Mouse (Mus musculus) liver, embryonic 11.5 days (tissue): ENCODE results near the gene Rapgef5. TPM values are rescaled to one million over a fixed set of nuclear protein-coding genes. Genes with fewer than 3 reads are reported as not detected.
"Not testable (repeated sequence)": the region's sequence is repeated elsewhere in the genome, so short reads cannot be mapped to it uniquely, and the experiment has no call there.

Experiments used
- ATAC-seq: fragments of 200-750 bp; cut with Nextera tagmentation; replicated peaks from 2 replicates; pipeline ENCODE4 v1.8.0; 2017; ENCODE audit warnings: moderate number of reproducible peaks, mild to moderate bottlenecking, moderate TSS enrichment, moderate library complexity; ENCODE audit not compliant: low FRiP score
- DNase-seq: peaks from one replicate; pipeline ENCODE4 v3.0.0-alpha.2; 2017; ENCODE audit warnings: low spot score
- H3K27ac ChIP-seq: fragments of 300-500 bp; sonication (generic); 2 replicates; pipeline ENCODE4 v1.5.1; 2014; ENCODE audit warnings: mild to moderate bottlenecking, low read depth, low read length, control low read depth
- H3K27me3 ChIP-seq: fragments of 300-500 bp; sonication (generic); replicated peaks from 2 replicates; pipeline ENCODE4 v1.6.1; 2014; ENCODE audit warnings: low read length, mixed read lengths; ENCODE audit not compliant: control insufficient read depth, insufficient read depth
- H3K36me3 ChIP-seq: fragments of 300-500 bp; sonication (generic); 2 replicates; pipeline ENCODE4 v1.6.1; 2014; ENCODE audit warnings: mild to moderate bottlenecking, low read length, moderate library complexity, mixed read lengths; ENCODE audit not compliant: control insufficient read depth, insufficient read depth
- H3K4me1 ChIP-seq: fragments of 300-500 bp; sonication (generic); replicated peaks from 2 replicates; pipeline ENCODE4 v1.6.1; 2014; ENCODE audit warnings: low read length, mixed read lengths; ENCODE audit not compliant: control insufficient read depth, insufficient read depth
- H3K4me2 ChIP-seq: fragments of 300-500 bp; sonication (generic); 2 replicates; pipeline ENCODE4 v1.6.1; 2014; ENCODE audit warnings: mild to moderate bottlenecking, control low read depth, moderate library complexity
- H3K4me3 ChIP-seq: fragments of 300-500 bp; sonication (generic); 2 replicates; pipeline ENCODE4 v1.5.1; 2014; ENCODE audit warnings: low read depth, low read length, control low read depth
- H3K9ac ChIP-seq: fragments of 300-500 bp; sonication (generic); 2 replicates; pipeline ENCODE4 v1.6.1; 2014; ENCODE audit warnings: low read depth, low read length, control low read depth
- H3K9me3 ChIP-seq: fragments of 300-500 bp; sonication (generic); 2 replicates; pipeline ENCODE4 v1.6.1; 2016; ENCODE audit warnings: low read length, inconsistent platforms, mixed read lengths; ENCODE audit not compliant: control insufficient read depth
- WGBS: fragments of 180-500 bp; shearing (Covaris S2); extraction: QIAGEN DNeasy Blood & Tissue Kit; methylation state at CpG from one replicate; pipeline ENCODE4 v1.1.7; 2014; 5-methylcytosine and 5-hydroxymethylcytosine counted together
- polyA plus RNA-seq: library from polyadenylated mRNA; unstranded; fragments of >200 nt; fragmentation: Nextera tagmentation; extraction: Ambion mirVana; gene quantifications from 2 replicates; pipeline ENCODE4 v1.2.1, GENCODE M21; 2014

The Rapgef5 gene
- polyA plus RNA-seq, 1 experiment from 2014 or later, result 2.6 TPM

DNA sequence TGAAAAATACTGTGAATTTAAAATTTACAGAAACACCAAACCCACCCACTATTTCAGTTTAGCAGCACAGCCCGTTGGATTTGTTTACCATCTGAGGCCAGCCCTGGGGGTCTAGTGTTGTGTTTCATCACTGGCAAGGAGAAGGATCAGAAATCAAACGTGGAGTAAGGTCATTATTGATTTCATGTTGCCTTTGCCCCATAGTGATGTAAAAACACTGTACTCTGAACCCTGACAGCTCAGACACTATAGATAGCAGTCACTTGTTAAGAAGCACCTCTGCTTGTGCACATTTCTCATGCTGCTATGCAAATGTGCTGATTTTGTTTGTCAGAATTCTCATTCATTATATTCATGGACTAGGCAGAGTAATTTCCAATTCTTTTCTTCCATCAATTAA, 265.1 kb downstream of the Rapgef5 start:
- Histone ChIP-seq H3K27me3 (no peaks in the 10 kb centered on the region), H3K4me3 (no peak overlapping the region), H3K27ac (no peak overlapping the region), H3K36me3 (no peaks in the 10 kb centered on the region), H3K9me3 (no peaks in the 10 kb centered on the region), H3K4me2 (no peak overlapping the region; the same call in 1 of the 2 replicates), H3K9ac (no peak overlapping the region), H3K4me1 (no peaks in the 10 kb centered on the region)
- ATAC-seq (peak; percentile 54; the same call in 1 of the 2 replicates), DNase-seq (no peak)
- WGBS, result 47% methylated on average over 2 of the region's 2 CpGs

DNA sequence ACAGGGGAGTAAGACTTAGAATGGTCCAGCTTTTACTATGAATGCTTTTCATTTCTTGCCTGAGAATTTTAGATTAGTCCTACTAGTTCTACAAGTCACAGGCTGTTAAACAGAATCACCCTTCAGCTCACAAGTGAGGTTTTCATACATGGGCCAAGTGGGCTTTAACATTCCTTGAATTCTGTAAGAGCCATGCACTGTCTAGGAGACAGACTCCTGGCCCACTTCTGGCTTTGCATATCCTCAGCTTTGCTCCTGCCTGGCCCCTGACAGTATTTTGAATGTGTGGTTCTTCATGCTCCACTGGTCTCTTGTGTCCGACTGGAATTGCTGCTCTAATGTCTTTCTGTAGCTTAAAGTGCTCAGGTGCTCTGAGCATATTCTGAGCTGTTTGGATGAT, 267.1 kb downstream of the Rapgef5 start:
- Histone ChIP-seq H3K36me3 (no peaks in the 10 kb centered on the region), H3K4me2 (no peak overlapping the region), H3K4me3 (no peak overlapping the region), H3K4me1 (no peaks in the 10 kb centered on the region), H3K27ac (no peak overlapping the region), H3K9me3 (no peaks in the 10 kb centered on the region), H3K27me3 (no peaks in the 10 kb centered on the region), H3K9ac (no peak overlapping the region)
- WGBS, result 87% methylated on average over 1 of the region's 1 CpGs
- no peak for ATAC-seq
- DNase-seq, result no peak

DNA sequence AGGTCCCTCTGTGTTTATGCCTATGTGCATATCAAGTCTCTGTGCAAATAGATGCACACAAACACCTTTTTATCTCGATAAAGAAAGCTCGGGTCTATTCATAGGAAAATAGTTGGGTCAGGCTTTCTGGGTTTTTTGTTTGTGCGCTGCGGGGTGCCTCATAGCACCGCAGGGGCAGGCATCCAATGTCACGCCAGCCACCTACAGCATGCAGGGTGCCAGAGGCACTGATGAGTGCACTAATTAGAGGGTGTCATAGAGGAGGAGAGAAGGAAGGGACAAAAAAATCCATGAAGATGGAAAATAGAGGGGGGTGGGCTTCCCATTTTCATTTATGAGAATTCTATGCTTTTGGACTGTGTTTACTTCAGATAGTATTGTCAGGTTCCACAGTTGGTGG, 270.3 kb downstream of the Rapgef5 start:
- no peak overlapping the region for H3K4me3 ChIP-seq
- no peaks in the 10 kb centered on the region for H3K4me1 ChIP-seq
- H3K9me3 ChIP-seq, result no peaks in the 10 kb centered on the region
- no peak overlapping the region for H3K27ac ChIP-seq
- no peak overlapping the region for H3K4me2 ChIP-seq
- 47% methylated on average over 6 of the region's 6 CpGs for WGBS
- no peak for DNase-seq
- ATAC-seq, result no peak
- H3K27me3 ChIP-seq, result no peaks in the 10 kb centered on the region
- H3K36me3 ChIP-seq, result no peaks in the 10 kb centered on the region
- H3K9ac ChIP-seq, result no peak overlapping the region

DNA sequence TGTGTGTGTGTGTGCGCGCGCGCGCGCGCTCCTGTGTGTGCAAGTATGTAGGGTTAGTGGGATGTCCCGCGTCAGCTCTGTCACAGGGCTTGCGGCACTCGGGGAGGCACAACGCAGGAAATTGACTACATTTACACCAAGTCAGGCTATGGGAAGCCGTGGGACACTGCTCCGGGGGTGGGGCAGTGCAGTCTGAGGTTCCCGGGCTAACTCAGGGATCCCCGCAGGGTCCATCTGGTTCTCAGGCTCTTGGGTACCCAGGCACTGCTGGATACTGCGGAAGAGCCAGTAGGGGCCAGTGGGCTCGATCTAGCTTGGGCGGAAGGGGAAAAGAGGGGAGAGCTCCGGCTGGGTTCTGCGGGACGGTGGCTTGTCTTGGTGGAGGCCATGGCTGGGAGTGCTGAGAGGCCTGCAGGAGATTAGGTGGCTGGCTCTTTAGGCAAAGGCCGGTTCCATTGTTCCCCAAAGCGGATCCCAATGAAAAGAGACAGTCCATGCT, 272.3 kb downstream of the Rapgef5 start:
- Histone ChIP-seq H3K9ac (no peak overlapping the region), H3K36me3 (no peaks in the 10 kb centered on the region), H3K4me2 (peak overlapping the region; percentile 56), H3K4me3 (0 out of 2 replicates have a peak overlapping the region, but pooled peaks have one; percentile 19), H3K4me1 (no peaks in the 10 kb centered on the region), H3K27ac (no peak overlapping the region), H3K9me3 (no peaks in the 10 kb centered on the region), H3K27me3 (no peaks in the 10 kb centered on the region)
- DNase-seq (no peak), ATAC-seq (peak; percentile 56)
- WGBS, result 14% methylated on average over 24 of the region's 24 CpGs

DNA sequence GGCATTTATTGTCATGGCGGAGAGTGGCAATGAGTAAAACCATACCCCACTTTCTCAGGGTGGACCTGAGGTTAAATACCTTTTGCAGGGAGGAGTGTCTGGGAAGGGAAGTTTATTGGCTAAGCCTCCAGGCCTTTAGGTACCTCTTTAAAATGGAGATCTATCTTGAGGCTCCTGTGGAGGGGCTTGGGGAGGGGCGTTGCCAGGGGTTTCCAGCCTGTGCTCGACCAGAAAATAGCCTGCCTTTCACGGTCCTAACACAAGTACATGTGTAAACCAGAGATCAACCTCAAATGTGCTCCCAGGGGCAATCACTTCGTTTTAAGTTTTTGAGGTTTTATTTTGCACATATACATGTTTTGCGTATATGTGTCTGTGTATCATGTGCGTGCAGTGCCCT, 272.7 kb downstream of the Rapgef5 start:
- H3K9ac ChIP-seq, result no peak overlapping the region
- no peak for ATAC-seq
- no peak for DNase-seq
- H3K4me2 ChIP-seq, result peak overlapping the region; percentile 56
- no peaks in the 10 kb centered on the region for H3K9me3 ChIP-seq
- WGBS, result 48% methylated on average over 7 of the region's 7 CpGs
- H3K27ac ChIP-seq, result no peak overlapping the region
- H3K27me3 ChIP-seq, result no peaks in the 10 kb centered on the region
- H3K36me3 ChIP-seq, result no peaks in the 10 kb centered on the region
- no peak overlapping the region for H3K4me3 ChIP-seq
- no peaks in the 10 kb centered on the region for H3K4me1 ChIP-seq

DNA sequence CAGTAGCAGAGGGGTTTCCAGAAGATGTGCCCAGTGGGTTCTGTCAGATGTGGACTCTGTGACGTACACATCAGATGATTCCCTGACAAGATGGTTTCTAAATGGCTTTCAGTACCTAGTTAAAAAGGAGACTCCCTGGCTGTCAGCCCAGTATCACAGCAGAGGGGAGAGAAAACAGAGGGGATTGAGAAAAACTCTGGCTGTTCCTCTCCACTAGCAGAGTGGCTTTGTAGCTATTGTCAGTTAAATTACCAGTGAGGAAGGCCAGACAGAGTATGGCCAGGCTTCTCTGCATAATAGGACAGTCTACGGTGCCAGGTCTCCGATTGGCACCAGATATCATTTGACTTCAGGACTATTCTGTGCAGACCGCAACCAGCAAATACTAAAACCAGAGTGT, 279.0 kb downstream of the Rapgef5 start:
- ATAC-seq, result no peak
- Histone ChIP-seq H3K36me3 (no peaks in the 10 kb centered on the region), H3K9me3 (no peaks in the 10 kb centered on the region), H3K4me3 (no peak overlapping the region), H3K9ac (no peak overlapping the region), H3K27ac (no peak overlapping the region), H3K4me2 (no peak overlapping the region), H3K27me3 (no peaks in the 10 kb centered on the region), H3K4me1 (no peaks in the 10 kb centered on the region)
- WGBS, result 76% methylated on average over 4 of the region's 4 CpGs
- DNase-seq, result no peak

DNA sequence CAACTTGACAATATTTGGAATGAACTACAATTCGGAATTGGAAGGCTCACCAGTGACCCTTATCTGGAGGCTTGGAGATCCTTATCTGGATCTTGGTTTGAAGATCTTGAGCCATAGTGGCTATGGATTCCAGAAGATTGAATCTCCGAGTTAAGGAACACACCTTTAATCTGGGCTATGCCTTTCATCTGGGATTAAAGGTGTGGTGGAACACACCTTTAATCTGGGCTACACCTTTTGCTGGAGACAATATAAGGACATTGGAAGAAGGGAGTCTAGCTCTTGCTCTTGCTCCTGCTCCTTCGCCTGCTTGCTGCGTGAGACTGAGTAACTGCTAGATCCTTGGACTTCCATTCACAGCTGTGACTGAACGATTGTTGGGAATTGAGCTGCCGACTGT, 287.7 kb downstream of the Rapgef5 start, which contains the start of gene Cdca7l:
Gene Cdca7l (plus strand): TSS at position 301 of the 400 bp plus-strand sequence.
- H3K4me2 ChIP-seq, H3K27ac ChIP-seq, H3K9me3 ChIP-seq, H3K4me3 ChIP-seq, DNase-seq, H3K9ac ChIP-seq, H3K36me3 ChIP-seq, H3K27me3 ChIP-seq, H3K4me1 ChIP-seq, ATAC-seq: not testable (repeated sequence)
- WGBS, result 100% methylated on average over 1 of the region's 6 CpGs

DNA sequence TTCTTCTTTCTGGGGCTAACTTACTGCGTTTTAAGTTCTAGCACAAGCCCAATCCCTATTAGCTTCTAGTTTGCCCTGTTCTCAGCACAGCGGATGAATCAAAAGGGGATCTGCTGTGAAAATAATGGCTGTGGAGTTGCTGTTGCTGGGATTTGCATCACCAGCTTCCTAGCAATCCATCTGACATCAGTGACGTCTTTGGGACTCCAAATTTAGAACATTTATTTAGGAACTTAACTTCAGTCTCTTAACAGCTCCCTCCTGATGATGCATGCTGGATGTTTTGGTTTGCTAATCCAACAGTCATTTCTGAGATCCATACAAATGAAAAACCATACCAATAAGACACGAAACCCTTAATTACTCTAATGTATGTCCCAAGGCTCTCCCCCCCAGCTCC, 289.3 kb downstream of the Rapgef5 start:
- Histone ChIP-seq H3K9me3 (no peaks in the 10 kb centered on the region), H3K27ac (no peak overlapping the region), H3K27me3 (no peaks in the 10 kb centered on the region; the same call in 1 of the 2 replicates), H3K4me2 (no peak overlapping the region), H3K36me3 (no peaks in the 10 kb centered on the region), H3K4me3 (no peak overlapping the region), H3K9ac (no peak overlapping the region), H3K4me1 (no peaks in the 10 kb centered on the region)
- WGBS, result 75% methylated on average over 4 of the region's 4 CpGs
- DNase-seq (no peak), ATAC-seq (no peak)

DNA sequence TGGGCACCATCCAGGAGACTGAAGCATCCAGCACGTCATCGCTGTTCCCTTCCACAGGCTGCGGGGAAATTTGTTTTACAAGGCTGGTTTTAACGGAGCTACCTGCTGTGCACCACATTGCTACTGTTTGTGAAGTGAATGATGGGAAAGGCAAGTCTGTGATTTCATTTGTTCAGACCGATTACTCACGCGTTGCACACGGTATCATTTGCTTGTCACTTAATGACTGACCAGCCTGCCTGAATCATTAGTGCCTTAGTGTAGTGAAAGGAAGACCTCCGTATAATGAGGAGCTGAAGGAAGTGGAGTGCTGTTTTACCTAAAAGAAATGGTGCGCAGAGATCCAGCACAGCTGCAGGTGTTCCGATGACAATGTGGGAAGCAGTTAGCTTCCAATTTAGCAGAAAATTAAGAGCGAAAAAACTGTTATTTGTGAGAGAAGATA, 289.8 kb downstream of the Rapgef5 start:
- no peaks in the 10 kb centered on the region for H3K4me1 ChIP-seq
- no peak for ATAC-seq
- H3K9ac ChIP-seq, result no peak overlapping the region
- no peak overlapping the region for H3K4me2 ChIP-seq
- H3K36me3 ChIP-seq, result no peaks in the 10 kb centered on the region
- DNase-seq, result no peak
- H3K27me3 ChIP-seq, result no peaks in the 10 kb centered on the region; the same call in 1 of the 2 replicates
- no peak overlapping the region for H3K27ac ChIP-seq
- no peak overlapping the region for H3K4me3 ChIP-seq
- WGBS, result 74% methylated on average over 12 of the region's 12 CpGs
- no peaks in the 10 kb centered on the region for H3K9me3 ChIP-seq
